Mouse (Mus musculus) heart, adult 11 months (tissue): ENCODE measurements around the gene Spata22.
A peak's percentile ranks its signal among the peaks of the same experiment; 100 is the strongest.

ENCODE experiments used
- DNase-seq: peaks from one replicate; pipeline ENCODE4 v3.0.0; 2022

Spata22 gene

GRCm38 (mm10) chr11:73329442-73329841 is at the start of gene Spata22, which contains the start of the genes Aspa and Gm49340:
Gene Spata22 (plus strand): TSS chr11:73329741.
Gene Aspa (minus strand): TSS chr11:73329596.
Gene Gm49340 (plus strand): TSS chr11:73329741.
- DNase-seq: peak; percentile 5

DNA sequence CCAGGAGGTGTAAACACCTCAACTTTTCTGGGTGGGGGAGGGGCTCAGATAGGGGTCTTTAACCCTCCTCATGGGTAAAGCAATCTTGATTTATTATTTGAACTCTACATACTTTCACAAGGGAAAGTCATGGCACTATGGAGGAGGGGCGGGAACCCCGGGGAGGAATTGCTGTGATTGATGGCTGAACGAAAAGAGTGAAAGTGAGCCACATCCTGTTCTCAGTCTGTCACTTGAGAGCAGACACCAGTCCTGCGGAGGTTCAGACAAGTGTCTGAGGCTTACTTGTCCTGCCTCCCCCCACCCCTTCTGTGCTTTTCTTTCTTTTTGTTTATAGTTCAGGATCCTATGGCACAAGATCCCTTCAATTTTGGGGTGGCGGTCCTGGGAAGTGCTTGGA is 48.8 kb upstream of the Spata22 start:
- DNase-seq: peak; percentile 66

DNA sequence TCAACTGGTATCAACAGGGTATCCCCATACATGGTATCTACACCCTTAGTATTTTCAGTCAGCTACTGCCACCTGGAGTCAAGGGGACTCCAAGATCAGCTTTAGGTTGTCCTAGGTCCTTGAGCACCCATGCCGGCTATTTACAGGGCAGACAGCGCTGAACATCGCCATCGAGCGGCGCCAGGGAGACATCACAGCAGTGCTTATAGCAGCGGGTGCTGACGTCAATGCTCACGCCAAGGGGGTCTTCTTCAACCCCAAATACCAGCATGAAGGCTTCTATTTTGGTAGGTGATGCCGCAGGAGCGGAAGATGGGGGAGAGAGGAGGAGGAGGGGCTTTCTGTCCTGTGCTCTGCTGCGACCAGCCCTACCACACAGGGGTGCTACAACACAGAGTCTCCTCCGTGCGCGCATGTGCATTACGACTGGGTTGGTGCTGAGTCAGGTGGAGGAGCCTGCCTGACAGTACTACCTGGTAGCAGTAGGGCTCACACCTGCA is 48.0 kb upstream of the Spata22 start:
- peak; percentile 95 for DNase-seq

DNA sequence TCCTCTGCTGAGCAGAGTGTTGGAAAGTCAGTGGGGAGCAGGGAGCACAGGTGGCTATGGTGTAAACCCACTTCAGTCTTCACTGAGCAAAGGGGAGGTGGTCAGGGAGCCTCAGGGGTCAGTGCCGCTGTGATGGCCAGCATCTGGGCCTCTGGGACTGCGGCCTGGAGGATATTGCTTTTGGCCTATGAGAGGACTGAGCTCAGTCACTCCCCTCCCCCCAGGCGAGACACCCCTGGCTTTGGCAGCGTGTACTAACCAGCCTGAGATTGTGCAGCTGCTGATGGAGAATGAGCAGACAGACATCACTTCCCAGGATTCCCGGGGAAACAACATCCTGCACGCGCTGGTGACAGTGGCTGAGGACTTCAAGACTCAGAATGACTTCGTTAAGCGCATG is 46.2 kb upstream of the Spata22 start:
- peak; percentile 97 for DNase-seq

- no peak for DNase-seq
These were observed 45.6 kb upstream of the Spata22 start for GRCm38 (mm10) chr11:73283926-73284325.

DNA sequence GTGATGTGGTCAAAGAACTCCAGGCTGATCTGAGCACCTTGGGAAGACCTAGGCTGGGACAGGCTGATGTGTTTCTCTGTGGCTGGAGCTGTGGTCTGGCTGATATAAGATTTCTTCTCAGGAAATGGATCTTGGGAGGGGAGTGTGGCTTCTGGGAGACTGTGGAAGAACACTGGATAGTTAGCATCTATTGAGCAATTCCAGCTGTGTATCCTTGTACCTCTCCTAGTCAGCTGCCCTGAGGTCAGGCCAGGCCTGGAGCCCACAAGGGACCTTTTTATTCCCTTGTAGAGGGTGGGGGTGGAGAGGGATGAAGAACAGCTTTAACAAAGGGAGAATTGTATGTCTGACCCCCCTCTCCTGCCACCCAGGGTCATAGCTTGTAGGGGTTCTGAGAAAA is 45.2 kb upstream of the Spata22 start:
- peak; percentile 96 for DNase-seq

DNA sequence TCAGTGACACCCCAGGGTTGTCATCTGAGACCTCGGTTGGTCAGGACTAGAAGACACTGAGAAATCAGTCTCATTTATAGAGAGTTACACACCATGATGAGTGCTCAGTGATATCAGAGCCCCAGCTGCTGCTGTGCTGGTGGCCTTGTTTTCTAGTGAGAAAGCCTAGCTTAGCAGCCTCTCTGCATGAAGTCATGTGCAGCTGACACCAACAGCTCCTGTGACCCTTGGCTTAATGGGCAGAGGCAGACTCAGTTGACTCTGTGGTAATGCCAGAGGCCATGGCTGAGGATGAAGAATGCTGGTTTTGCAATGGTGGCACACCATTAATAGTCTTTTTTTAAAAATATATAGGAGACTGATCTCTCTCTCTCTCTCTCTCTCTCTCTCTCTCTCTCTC is 39.9 kb upstream of the Spata22 start:
- peak; percentile 86 for DNase-seq

DNA sequence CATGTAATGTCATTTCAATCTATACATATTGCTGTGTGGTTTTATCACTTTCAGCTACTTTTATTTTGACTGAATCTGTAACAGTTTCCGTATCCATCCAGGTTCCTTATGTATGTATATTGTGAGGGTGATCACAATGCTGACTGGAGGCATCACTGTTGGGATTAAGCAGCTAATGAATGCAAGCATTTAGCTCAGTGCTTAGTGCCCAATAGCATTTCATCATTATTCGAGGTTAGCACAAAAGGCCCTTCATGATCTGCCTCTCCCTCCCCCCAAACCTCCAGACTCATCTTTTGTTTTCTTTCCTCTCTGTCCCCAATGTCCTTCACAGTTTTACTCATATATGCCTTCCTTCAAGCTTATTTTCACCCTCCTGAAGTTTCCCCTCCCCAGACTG is 26.4 kb upstream of the Spata22 start:
- DNase-seq: peak; percentile 31

DNA sequence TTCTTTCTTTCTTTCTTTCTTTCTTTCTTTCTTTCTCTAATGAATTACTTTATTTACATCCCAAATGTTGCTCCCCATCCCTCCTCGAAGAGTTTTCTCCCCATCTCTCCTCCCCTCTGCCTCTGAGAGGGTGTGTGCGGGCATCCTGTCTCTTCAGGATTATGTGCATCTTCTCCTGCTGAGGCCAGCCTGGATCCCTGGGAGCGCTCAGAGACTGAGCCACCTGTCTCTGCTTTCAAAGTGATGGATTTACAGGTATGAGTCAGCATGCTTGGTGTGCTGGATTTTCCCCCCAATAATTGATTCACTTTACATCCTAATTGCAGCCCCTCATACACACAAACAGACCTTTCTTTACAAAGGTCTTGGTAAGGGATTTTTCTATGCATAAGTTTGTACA is 13.6 kb upstream of the Spata22 start:
- DNase-seq: peak; percentile 53

DNA sequence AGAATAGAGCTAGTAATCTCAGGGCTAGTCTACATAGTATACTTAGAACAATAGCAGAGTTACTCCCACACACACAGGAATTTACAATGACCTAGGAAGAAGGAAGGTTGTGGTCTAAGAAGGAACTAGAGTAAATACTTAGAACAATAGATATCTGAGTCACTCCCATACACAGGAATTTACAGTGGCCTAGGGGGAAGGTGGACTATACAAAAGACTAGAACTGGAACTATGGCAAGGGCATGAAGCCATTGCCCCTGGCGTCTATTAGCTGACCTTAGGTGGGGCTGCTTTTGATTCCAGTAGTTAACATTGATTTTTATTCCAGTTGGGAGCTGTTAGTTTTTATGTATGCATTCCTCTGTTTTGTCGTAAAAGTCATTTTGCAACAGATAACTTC is 11.0 kb upstream of the Spata22 start:
- DNase-seq: peak; percentile 79

GRCm38 (mm10) chr11:73321064-73321463 is 8.5 kb upstream of the Spata22 start:
- peak; percentile 79 for DNase-seq

DNA sequence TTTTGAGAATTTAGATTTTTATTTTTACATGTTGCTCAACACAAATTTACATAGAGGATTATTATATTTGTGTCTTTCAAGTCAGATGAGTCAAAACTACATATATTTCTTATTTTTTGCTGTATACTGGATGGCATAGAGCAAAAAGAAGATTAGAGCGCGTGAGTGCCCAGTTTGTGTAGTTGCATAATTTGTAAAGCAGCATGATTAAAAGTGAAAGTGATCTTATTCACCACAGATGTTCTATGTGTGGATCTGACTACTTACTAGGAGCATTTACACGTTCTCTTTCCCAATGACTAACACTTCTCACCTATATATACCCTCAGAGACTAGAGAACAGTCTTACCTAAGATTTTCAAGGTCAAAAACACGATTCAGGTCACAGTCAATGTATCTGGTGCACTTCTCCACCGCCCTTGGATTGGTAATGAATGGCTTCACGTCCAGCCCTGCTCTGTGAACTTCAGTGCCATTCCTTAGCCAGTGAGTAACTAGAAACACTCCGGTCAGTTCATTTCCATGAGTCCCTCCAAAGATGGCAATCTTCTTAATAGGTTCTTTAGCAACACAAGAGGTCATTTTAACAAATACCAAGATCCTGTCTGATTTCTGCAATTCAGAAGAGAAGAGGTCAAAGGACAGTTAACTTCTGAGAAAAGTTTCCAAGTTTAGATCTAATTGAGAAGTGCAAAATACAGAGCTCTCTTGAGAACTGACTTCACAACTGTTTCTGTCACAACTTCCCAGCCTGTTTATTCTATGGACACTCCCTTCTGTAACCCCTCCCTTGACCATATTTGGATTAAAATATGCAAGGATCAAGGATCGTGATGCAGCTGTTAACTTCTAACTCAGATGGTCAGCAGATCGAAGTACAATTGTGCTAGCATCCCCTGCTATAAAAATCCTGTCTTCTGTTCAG is 5.4 kb upstream of the Spata22 start:
- peak; percentile 42 for DNase-seq

DNA sequence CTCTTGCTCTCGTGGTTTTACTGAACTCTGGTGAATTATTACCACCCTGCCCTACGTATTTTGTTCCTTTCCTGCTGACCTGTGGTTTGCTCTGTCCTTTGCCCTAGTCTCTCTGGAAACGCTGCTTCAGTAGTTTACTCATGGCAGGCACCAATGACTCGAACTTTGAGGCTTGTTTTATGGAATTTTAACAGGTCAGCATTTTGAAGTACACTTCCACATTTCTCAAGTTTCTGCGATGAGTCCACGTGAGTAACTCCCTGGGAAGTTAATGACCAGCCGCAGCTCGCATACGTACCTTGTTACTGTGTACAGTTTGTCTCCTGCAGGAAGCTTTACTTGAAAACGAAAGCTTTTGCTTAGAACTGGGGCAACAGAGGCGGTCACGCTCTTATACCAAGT is 3.1 kb upstream of the Spata22 start:
- peak; percentile 94 for DNase-seq

- DNase-seq: peak; percentile 79
These were observed 2.2 kb upstream of the Spata22 start for GRCm38 (mm10) chr11:73327361-73327760.

- DNase-seq: no peak
These were observed 3.8 kb downstream of the Spata22 start for GRCm38 (mm10) chr11:73333357-73333756.

GRCm38 (mm10) chr11:73336919-73337318 is 7.4 kb downstream of the Spata22 start:
- no peak for DNase-seq

GRCm38 (mm10) chr11:73350483-73350882 is 20.9 kb downstream of the Spata22 start, which contains the start of gene Olfr20:
Gene Olfr20 (plus strand): TSS chr11:73350783.
- DNase-seq: no peak

- DNase-seq: no peak
These were observed 41.4 kb downstream of the Spata22 start, which contains the start of gene Olfr376 for GRCm38 (mm10) chr11:73370946-73371345. Gene Olfr376 (plus strand): TSS chr11:73371246.

DNA sequence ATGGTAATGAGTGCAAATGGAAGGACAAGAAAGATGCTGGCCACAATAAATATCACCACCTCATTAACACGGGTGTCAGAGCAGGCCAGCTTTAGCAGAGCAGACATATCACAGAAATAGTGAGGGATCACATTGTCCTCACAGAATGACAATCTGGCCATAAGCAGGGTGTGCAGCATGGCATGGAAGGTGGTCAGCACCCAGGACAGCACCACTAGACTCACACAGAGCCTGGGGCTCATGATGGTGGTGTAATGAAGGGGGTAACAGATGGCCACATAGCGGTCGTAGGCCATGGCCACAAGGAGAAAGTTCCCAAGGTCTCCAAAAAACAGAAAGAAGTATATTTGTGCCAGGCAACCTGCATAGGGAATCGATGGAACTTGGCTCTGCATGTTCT is 65.8 kb downstream of the Spata22 start:
- no peak for DNase-seq
